Mouse (Mus musculus) B cell, adult 62 days (primary cell): ENCODE results near the gene Cers6. TPM values are rescaled to one million over a fixed set of nuclear protein-coding genes. Genes with fewer than 3 reads are reported as not detected.

Source experiments
- total RNA-seq: library from RNA; stranded (reverse); gene quantifications from 4 replicates; pipeline ENCODE4 v1.2.4, GENCODE M21; 2023

The Cers6 gene
- 11.2 to 16.2 TPM (median 12.0 TPM) in 4 replicates for total RNA-seq

DNA sequence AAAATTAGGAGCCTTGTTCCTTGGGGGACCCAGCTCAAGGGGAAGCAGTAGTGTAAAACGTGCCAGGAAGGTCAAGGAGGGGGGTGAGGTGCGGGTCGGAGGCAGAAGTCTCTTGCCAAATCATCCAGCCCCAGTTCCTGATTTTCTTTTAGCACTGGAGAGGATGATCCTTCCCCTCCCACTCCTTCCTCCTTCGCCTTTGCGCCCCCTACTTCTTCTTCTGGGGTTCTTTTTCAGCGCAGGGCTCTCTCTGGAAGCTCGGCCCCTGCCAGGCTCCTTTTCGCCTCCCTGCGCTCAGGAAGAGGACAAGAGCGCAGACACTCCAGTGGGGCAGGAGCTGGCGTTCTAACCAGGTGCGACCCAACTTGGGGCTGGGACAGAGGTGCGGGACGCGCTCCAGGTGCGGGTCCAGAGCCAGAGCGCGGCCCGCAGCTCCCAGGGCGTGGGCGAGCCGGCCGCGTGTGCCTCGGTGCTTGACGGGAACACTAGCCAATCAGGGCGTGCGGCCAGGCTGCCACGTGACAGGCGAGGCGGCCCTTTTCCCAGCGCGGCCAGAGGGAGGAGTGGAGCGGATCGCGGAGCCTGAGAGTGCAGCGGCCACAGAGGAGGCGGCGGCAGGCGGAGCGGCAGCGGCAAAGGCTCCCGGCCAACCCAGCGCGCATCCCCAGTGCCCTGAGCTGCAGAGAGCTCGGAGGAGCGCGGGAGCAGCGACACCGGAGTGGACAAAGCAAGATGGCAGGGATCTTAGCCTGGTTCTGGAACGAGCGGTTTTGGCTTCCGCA is at the start of gene Cers6:
TSS of gene Cers6 (plus strand) at position 538 of the 782 bp plus-strand sequence.

DNA sequence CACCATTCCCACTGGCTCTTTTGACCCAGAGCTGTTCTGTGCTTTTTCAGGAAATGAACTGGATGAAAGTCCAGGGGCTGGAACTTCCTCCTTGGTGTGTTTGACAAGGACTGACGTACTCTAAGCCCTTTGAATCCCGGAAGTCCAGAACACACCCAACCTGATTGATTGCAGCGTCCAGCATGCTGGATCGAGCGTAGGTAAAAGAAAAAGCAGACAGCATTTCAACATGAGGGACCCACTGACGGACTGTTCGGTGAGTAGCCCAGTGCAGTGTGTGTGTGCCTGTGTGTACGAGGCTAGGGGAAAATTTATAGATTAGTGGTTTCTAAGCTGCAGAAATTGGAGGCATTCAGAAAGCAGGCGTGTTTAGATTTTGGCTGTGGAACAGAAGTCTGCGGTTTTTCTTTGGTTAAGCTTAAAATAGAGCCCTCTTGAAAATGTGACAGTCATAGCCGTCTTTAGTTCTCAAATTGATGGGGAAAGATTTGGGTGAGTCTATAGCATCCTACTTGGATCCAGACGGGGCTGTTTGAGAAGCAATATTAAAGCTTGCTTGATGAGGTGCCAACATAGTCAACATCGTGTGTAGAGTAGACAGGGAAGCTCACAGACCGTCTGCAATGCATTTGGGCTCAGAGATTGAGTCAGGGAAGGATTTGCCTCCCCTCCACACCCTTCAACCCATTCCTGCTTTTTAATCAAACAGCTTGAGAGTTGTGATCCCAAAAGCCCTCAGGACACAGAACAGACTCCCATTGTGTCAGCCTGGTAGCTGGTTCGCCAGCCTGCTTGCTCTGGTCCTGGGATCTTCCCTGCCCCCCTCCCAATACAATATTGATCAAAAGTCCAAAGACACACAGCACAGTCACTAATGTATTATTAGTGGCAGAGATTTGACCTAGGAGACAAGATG is 274.7 kb downstream of the Cers6 start, which contains the start of gene Nostrin:
TSS of gene Nostrin (plus strand) at position 140 of the 916 bp plus-strand sequence.

Other genes with a start within 250 kb of the Cers6 start
- not detected in 4 replicates for gene 4932414N04Rik, start 205.0 kb upstream of the Cers6 start, total RNA-seq